Mouse (Mus musculus) CH12.LX (cell line): ENCODE results near the gene Bcor.

Experiments
- CTCF ChIP-seq, 2 experiments: IDR thresholded peaks in 1 of 2; conservative IDR thresholded peaks in 1 of 2; 2 replicates each; pipeline ENCODE4 v1.5.1; 2011 to 2012; ENCODE audit warnings: low read depth in 2 of 2, low read length in 2 of 2, improper control_type of control experiment in 1 of 2, inconsistent platforms in 1 of 2, mild to moderate bottlenecking in 1 of 2, moderate library complexity in 1 of 2
- E2F4 ChIP-seq: IDR thresholded peaks from 2 replicates; pipeline ENCODE4 v1.6.1; 2011; ENCODE audit warnings: low read depth, low read length, improper control_type of control experiment; ENCODE audit not compliant: insufficient replicate concordance
- EP300 ChIP-seq: IDR thresholded peaks from 2 replicates; pipeline ENCODE4 v1.6.1; 2011; ENCODE audit warnings: low read length, improper control_type of control experiment
- MAFK ChIP-seq: IDR thresholded peaks from 2 replicates; pipeline ENCODE4 v1.6.1; 2011; ENCODE audit warnings: low read length, improper control_type of control experiment; ENCODE audit not compliant: insufficient replicate concordance
- MEF2A ChIP-seq: IDR thresholded peaks from 2 replicates; pipeline ENCODE4 v1.6.1; 2014; ENCODE audit warnings: low read depth, mild to moderate bottlenecking, inconsistent platforms, low read length, improper control_type of control experiment, borderline replicate concordance
- NELFE ChIP-seq: IDR thresholded peaks from 2 replicates; pipeline ENCODE4 v1.6.1; 2011; ENCODE audit warnings: low read depth, low read length, improper control_type of control experiment
- NRF1 ChIP-seq: IDR thresholded peaks from 2 replicates; pipeline ENCODE4 v1.6.1; 2014; ENCODE audit warnings: low read depth, mild to moderate bottlenecking, inconsistent platforms, low read length, improper control_type of control experiment, moderate library complexity
- POLR2A ChIP-seq: IDR thresholded peaks from 2 replicates; pipeline ENCODE4 v1.6.1; 2011; ENCODE audit warnings: low read depth, mild to moderate bottlenecking, improper control_type of control experiment, low read length
- SIN3A ChIP-seq: IDR thresholded peaks from 2 replicates; pipeline ENCODE4 v1.6.1; 2012; ENCODE audit warnings: low read length, improper control_type of control experiment, inconsistent platforms
- USF2 ChIP-seq: conservative IDR thresholded peaks from 2 replicates; pipeline ENCODE4 v1.6.1; 2011; ENCODE audit warnings: low read depth, low read length, improper control_type of control experiment
- ZC3H11A ChIP-seq: IDR thresholded peaks from 2 replicates; pipeline ENCODE4 v1.6.1; 2012; ENCODE audit warnings: low read depth, mild to moderate bottlenecking, inconsistent platforms, low read length, improper control_type of control experiment
- ZMIZ1 ChIP-seq: IDR thresholded peaks from 2 replicates; pipeline ENCODE4 v1.6.1; 2012; ENCODE audit warnings: low read depth, mild to moderate bottlenecking, inconsistent platforms, low read length, improper control_type of control experiment

DNA sequence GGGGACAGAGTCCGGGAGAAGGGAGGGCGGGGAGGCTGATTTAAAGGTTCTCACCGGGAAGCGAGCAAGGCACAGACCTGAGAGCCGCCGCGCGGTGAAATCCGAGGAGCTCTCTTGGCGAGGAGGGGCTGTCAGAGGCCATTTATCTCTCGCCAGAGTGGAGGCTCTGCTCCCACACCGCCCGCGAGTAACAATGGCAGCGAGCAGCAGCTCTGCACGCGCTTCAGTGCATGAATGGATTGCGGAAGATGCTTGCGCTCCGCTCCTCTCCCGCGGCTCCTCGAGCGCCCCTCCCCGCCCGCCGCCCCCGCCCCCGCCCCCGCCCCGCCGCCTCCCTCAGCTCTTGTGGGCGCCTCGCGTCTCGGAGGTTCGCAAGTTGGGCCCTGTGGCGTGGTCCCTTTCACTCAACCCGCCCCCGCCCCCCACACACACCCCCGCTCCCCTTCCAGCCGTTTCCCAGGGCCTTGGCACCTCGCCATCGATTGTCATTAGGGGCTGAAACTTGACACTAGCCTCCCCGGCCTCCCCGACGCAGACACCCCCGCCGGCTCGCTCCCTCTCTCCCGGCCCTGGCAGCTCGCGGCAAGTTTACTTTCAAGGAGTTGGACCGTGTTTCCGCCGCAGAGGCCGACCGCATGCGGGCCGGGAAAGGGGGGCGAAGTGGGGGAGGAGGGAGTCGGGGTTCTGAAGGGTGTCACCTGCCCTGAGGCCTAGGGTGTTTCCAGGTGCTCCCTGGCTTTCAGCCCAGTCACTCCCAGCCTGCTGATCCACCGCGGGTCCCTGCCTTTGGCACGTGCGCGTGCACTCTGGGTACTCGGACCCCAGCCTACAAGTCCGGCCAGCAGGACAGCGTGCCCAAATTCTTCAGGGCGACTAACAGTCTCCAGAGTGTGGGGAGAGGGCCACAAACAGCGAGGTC lies 31.7 kb downstream of the Bcor start:
- TF ChIP-seq POLR2A (peak; percentile 67), SIN3A (no peak; the same call in 1 of the 2 replicates), CTCF (conservative IDR thresholded peaks at IDR 0.05 in 1 of 2, IDR thresholded peaks at IDR 0.05 in 1 of 2; ENCODE audit: low read depth in 2 of 2, low read length in 2 of 2) (no peak), NELFE (peak; percentile 57), E2F4 (no peak), ZMIZ1 (no peak), NRF1 (no peak), MEF2A (no peak), ZC3H11A (no peak), EP300 (no peak), MAFK (no peak), USF2 (no peak)
